Mouse (Mus musculus): Measurements from ENCODE around the gene Cdh12. TPM values are rescaled to one million over a fixed set of nuclear protein-coding genes. Genes with fewer than 3 reads are reported as not detected.

Cdh12 gene
- polyA plus RNA-seq, 1 experiment from 2014 or later, result 0.36 TPM

DNA sequence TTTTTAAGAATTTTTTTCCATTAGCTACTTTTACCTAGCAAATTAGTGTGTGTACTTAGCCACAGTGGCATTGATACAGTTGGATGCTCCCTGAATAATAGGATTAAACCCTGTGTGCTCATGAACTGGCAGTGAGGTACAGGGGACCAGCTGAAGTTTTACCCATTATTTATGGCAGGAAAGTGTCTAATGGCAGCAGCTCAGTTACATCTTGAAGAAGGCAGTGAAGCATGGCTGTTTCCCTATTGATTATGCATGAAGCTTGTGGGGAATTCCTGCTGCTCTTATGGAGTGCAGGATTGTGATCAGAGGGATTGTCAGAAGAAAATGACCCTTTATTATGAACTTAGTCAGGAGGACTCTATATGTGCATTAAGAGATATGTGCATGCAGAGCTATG is 988.9 kb downstream of the Cdh12 start:
- Histone ChIP-seq H3K4me1 (no peaks in the 10 kb centered on the region), H3K9ac (no peak overlapping the region), H3K4me2 (replicated peaks) (no peak overlapping the region), H3K27me3 (no peaks in the 10 kb centered on the region), H3K9me3 (no peaks in the 10 kb centered on the region), H3K36me3 (no peaks in the 10 kb centered on the region), H3K27ac (no peak overlapping the region), H3K4me3 (no peak overlapping the region)
- ATAC-seq (ENCODE audit: low FRiP score, low read depth), result no peak

DNA sequence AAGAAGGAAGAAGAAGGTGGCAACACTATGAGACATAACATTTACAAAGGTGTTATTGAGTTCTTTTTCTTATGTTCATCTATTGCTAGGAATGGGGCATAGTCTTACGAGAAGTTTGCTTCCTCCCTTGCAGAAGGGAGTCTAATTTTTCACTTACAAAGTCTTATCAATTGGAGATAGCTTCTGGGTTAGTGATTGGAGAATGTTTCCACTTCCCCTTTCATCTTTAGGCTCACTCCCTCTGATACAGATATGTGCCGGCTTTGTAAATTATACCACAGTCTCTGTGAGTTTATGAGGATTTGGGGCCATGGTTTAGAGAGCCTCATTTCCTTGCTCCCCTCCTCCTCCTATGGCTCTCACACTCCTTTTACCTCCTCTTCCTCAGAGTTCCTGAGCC is 1009.0 kb downstream of the Cdh12 start:
- Histone ChIP-seq H3K4me3 (no peak overlapping the region), H3K36me3 (no peaks in the 10 kb centered on the region), H3K4me1 (no peaks in the 10 kb centered on the region), H3K27me3 (no peaks in the 10 kb centered on the region), H3K9ac (no peak overlapping the region), H3K27ac (no peak overlapping the region), H3K9me3 (no peaks in the 10 kb centered on the region), H3K4me2 (replicated peaks) (no peak overlapping the region)
- ATAC-seq (ENCODE audit: low FRiP score, low read depth), result no peak
- WGBS, result 75% methylated on average over 2 of the region's 2 CpGs

GRCm38 (mm10) chr15:21519355-21519869 is 1070.3 kb downstream of the Cdh12 start:
- no peak overlapping the region for H3K27ac ChIP-seq
- no peak for ATAC-seq (ENCODE audit: low FRiP score, low read depth)
- H3K4me3 ChIP-seq, result no peak overlapping the region
- no peaks in the 10 kb centered on the region for H3K36me3 ChIP-seq
- no peaks in the 10 kb centered on the region for H3K27me3 ChIP-seq
- no peaks in the 10 kb centered on the region for H3K9me3 ChIP-seq
- no peak overlapping the region for H3K9ac ChIP-seq
- H3K4me1 ChIP-seq, result no peaks in the 10 kb centered on the region
- H3K4me2 ChIP-seq (replicated peaks), result no peak overlapping the region

DNA sequence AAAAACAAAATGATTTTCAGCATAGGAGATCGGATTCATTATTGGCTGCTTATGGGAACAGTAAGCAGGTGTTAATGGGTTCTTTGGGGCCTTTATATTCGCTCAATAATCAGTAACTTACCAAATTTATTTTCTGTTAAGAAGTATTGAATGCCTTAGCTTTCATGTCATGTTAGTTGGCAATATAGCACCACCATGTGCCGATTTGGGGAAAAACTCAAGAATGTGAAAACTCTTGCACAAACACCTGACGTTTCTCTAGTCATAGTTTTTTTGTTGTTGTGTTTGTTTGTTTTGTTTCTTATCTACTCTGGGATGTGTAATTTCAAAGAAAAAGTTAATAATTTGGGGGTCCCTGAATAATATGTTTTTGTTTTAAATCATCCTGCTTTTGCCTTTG is 1081.7 kb downstream of the Cdh12 start:
- Histone ChIP-seq H3K4me3 (no peak overlapping the region), H3K27ac (no peak overlapping the region), H3K36me3 (no peaks in the 10 kb centered on the region), H3K9me3 (no peaks in the 10 kb centered on the region), H3K4me2 (replicated peaks) (no peak overlapping the region), H3K27me3 (no peaks in the 10 kb centered on the region), H3K4me1 (no peaks in the 10 kb centered on the region), H3K9ac (no peak overlapping the region)
- no peak for ATAC-seq (ENCODE audit: low FRiP score, low read depth)
- 65% methylated on average over 4 of the region's 4 CpGs for WGBS

DNA sequence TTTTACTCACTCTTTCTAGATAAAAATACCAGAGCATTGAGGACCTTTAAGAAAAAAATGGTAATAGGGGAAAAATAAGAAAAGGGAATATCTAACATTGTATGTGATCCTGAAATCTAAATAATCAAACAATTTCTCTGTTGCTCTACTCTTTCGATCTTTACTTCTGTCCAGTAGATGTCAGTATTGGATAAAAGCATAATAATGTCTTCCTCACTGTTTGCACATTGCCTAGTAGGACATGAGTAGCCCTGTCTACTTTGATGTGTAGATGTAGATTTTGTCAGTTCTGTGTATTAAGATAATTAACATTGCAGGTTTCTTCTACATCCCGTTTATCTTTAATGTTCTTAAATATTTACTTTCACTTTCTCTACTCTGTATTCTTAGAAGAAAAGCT is 1087.8 kb downstream of the Cdh12 start:
- WGBS, result 59% methylated on average over 2 of the region's 2 CpGs

DNA sequence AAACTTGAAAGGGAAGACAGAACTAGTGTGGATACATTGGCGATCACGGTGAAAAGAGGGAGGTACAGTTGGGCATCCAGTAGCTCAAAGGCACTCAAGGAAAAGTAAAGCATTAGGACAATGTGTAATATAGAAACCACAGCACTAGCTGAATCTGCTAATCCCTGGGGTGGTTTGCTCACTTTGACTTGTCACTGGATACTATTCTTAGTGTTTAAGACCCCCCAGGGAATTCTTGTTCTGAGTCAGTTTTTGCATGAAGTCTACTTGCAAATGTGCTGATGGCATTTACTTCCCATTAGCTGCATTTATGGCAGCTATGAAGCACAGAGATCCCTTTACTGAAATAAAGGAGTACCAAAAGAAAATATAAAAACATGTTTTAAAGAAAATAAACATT is 1095.7 kb downstream of the Cdh12 start:
- ATAC-seq (ENCODE audit: low FRiP score, low read depth), result no peak
- Histone ChIP-seq H3K9me3 (no peaks in the 10 kb centered on the region), H3K4me3 (no peak overlapping the region), H3K9ac (no peak overlapping the region), H3K4me2 (replicated peaks) (no peak overlapping the region), H3K36me3 (no peaks in the 10 kb centered on the region), H3K27me3 (no peaks in the 10 kb centered on the region), H3K4me1 (no peaks in the 10 kb centered on the region), H3K27ac (no peak overlapping the region)
- WGBS, result 83% methylated on average over 2 of the region's 2 CpGs

More for the DNA sequence above, 1087.8 kb downstream of the Cdh12 start:
- no peak for ATAC-seq (ENCODE audit: low FRiP score, low read depth)
- no peak overlapping the region for H3K27ac ChIP-seq
- no peak overlapping the region for H3K4me3 ChIP-seq
- H3K9me3 ChIP-seq, result no peaks in the 10 kb centered on the region
- H3K4me1 ChIP-seq, result no peaks in the 10 kb centered on the region
- H3K27me3 ChIP-seq, result no peaks in the 10 kb centered on the region
- no peak overlapping the region for H3K9ac ChIP-seq
- no peak overlapping the region for H3K4me2 ChIP-seq (replicated peaks)
- H3K36me3 ChIP-seq, result no peaks in the 10 kb centered on the region

- Histone ChIP-seq H3K27me3 (no peaks in the 10 kb centered on the region), H3K4me1 (no peaks in the 10 kb centered on the region), H3K9ac (no peak overlapping the region), H3K36me3 (no peaks in the 10 kb centered on the region), H3K9me3 (no peaks in the 10 kb centered on the region), H3K4me3 (no peak overlapping the region), H3K27ac (no peak overlapping the region), H3K4me2 (replicated peaks) (no peak overlapping the region)
- WGBS, result 92% methylated on average over 4 of the region's 4 CpGs
- ATAC-seq (ENCODE audit: low FRiP score, low read depth), result no peak
Observed at GRCm38 (mm10) chr15:21555981-21556380, 1106.9 kb downstream of the Cdh12 start.

DNA sequence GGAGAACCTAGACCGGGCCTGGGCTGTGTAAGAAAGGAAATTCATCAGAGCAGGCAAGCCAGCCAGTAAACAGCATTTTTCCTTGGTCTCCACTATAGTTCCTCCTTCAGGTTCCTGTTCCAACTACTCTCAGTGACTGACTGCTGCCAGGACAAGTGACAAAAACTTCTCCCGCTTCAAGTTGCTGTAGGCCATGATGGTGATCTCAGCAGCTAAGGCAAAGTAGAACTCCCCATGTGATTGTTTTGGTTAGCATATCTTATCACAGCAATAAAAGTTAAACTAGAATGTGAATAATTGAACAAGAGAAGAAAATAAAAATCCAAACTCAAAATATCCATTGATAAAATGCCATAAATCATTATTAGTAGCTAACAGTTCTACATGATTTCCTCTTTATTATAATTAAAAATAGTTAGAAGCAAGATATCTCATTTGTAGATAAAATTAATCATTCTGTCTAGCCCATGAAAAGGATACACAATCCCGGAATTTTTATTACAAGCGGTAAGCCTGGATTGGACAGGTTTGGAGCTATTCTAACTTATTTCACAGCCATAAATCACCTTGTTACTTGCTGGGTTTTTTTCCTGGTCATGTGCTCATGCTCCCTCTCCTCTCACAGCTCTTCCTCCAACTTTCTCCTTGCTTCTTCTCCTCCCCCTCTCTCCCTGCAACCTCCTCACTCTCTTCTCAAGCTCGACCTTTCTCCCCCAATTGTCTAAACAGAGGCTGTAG is 1117.4 kb downstream of the Cdh12 start:
- H3K27me3 ChIP-seq, result no peaks in the 10 kb centered on the region
- H3K9ac ChIP-seq, result no peak overlapping the region
- H3K4me2 ChIP-seq (replicated peaks), result no peak overlapping the region
- no peaks in the 10 kb centered on the region for H3K9me3 ChIP-seq
- no peaks in the 10 kb centered on the region for H3K36me3 ChIP-seq
- H3K4me1 ChIP-seq, result no peaks in the 10 kb centered on the region
- no peak overlapping the region for H3K27ac ChIP-seq
- 80% methylated on average over 5 of the region's 5 CpGs for WGBS
- ATAC-seq (ENCODE audit: low FRiP score, low read depth), result no peak
- H3K4me3 ChIP-seq, result no peak overlapping the region

DNA sequence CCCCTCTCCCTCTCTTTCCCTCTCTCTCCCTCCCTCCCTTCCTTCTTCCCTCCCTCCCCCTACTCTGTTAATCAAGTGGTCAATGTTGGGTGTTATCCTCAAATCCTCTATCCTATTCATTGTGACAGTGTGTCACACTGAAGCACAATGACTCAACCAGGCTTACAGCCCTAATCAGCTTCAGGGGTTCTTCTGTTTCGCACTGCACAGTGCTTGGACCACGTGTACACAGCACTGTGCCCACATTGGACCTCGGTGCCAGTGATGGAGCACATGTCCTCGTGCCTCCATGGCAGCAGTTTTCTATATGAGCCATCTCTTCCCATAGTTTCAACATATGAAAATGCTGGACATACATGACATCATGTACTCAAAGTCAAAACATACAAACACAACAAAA is 1155.4 kb downstream of the Cdh12 start:
- Histone ChIP-seq H3K4me2 (replicated peaks) (no peak overlapping the region), H3K36me3 (no peaks in the 10 kb centered on the region), H3K27me3 (no peaks in the 10 kb centered on the region), H3K4me3 (no peak overlapping the region), H3K27ac (no peak overlapping the region), H3K9me3 (no peaks in the 10 kb centered on the region), H3K4me1 (no peaks in the 10 kb centered on the region), H3K9ac (no peak overlapping the region)
- ATAC-seq (ENCODE audit: low FRiP score, low read depth), result no peak
- 72% methylated on average over 4 of the region's 4 CpGs for WGBS

Small RNA genes within 50 kb of the gene (microRNA-seq; reads per million reads assigned to microRNA genes)
- gene Gm27397, result not detected

Other genes starting within 250 kb of the Cdh12 start
- 0.20 and 0.22 TPM in 2 replicates for gene Acot10, start 217.5 kb downstream of the Cdh12 start, polyA plus RNA-seq (2015; fragmentation: Nextera tagmentation; extraction: Ambion mirVana)

Measured in limb, embryonic 13.5 days (tissue).